Mouse (Mus musculus): Measurements from ENCODE around the gene Ppp3cb.
"Not testable (repeated sequence)": the region's sequence is repeated elsewhere in the genome, so short reads cannot be mapped to it uniquely, and the experiment has no call there.

Gene Ppp3cb

GRCm38 (mm10) chr14:20546415-20546814, at the start of gene Ppp3cb:
Gene Ppp3cb, minus strand, starts transcription at chr14:20546573.
- DNase-seq (ENCODE audit: low spot score): peak; percentile 42

- DNase-seq (ENCODE audit: low spot score): peak; percentile 36
Measured at GRCm38 (mm10) chr14:20595781-20596180, 49.4 kb upstream of the Ppp3cb start.

- no peak for DNase-seq (ENCODE audit: low spot score)
Measured at GRCm38 (mm10) chr14:20587458-20587857, 41.1 kb upstream of the Ppp3cb start.

- DNase-seq (ENCODE audit: low spot score): no peak
Measured at GRCm38 (mm10) chr14:20578822-20579407, 32.5 kb upstream of the Ppp3cb start.

- peak; percentile 82 for DNase-seq (ENCODE audit: low spot score)
Measured at GRCm38 (mm10) chr14:20576179-20576578, 29.8 kb upstream of the Ppp3cb start.

- DNase-seq (ENCODE audit: low spot score): not testable (repeated sequence)
Measured at GRCm38 (mm10) chr14:20573196-20573595, 26.8 kb upstream of the Ppp3cb start.

- no peak for DNase-seq (ENCODE audit: low spot score)
Measured at GRCm38 (mm10) chr14:20565256-20566021, 19.1 kb upstream of the Ppp3cb start.

- no peak for DNase-seq (ENCODE audit: low spot score)
Measured at GRCm38 (mm10) chr14:20564692-20565091, 18.3 kb upstream of the Ppp3cb start.

GRCm38 (mm10) chr14:20561897-20562296, 15.5 kb upstream of the Ppp3cb start:
- no peak for DNase-seq (ENCODE audit: low spot score)

GRCm38 (mm10) chr14:20550136-20550535, 3.8 kb upstream of the Ppp3cb start:
- DNase-seq (ENCODE audit: low spot score): no peak

- peak; percentile 57 for DNase-seq (ENCODE audit: low spot score)
Measured at GRCm38 (mm10) chr14:20545529-20546331, 643 bp downstream of the Ppp3cb start.

GRCm38 (mm10) chr14:20544467-20545411, 1.6 kb downstream of the Ppp3cb start:
- DNase-seq (ENCODE audit: low spot score): no peak

- no peak for DNase-seq (ENCODE audit: low spot score)
Measured at GRCm38 (mm10) chr14:20529643-20530042, 16.7 kb downstream of the Ppp3cb start.

- no peak for DNase-seq (ENCODE audit: low spot score)
Measured at GRCm38 (mm10) chr14:20520179-20520578, 26.2 kb downstream of the Ppp3cb start.

- no peak for DNase-seq (ENCODE audit: low spot score)
Measured at GRCm38 (mm10) chr14:20508424-20508823, 37.9 kb downstream of the Ppp3cb start.

GRCm38 (mm10) chr14:20502966-20503365, 43.4 kb downstream of the Ppp3cb start:
- DNase-seq (ENCODE audit: low spot score): no peak

GRCm38 (mm10) chr14:20499982-20500381, 46.4 kb downstream of the Ppp3cb start:
- DNase-seq (ENCODE audit: low spot score): no peak

GRCm38 (mm10) chr14:20496603-20497002, 49.8 kb downstream of the Ppp3cb start, which contains the start of gene Mss51:
Gene Mss51, minus strand, starts transcription at chr14:20496901.
- DNase-seq (ENCODE audit: low spot score): no peak

GRCm38 (mm10) chr14:20486031-20486430, 60.3 kb downstream of the Ppp3cb start:
- no peak for DNase-seq (ENCODE audit: low spot score)

- no peak for DNase-seq (ENCODE audit: low spot score)
Measured at GRCm38 (mm10) chr14:20482051-20482751, 64.2 kb downstream of the Ppp3cb start.

GRCm38 (mm10) chr14:20481211-20481610, 65.2 kb downstream of the Ppp3cb start:
- DNase-seq (ENCODE audit: low spot score): no peak

Measured in layer of hippocampus, adult 9-10 months (tissue).